Mouse (Mus musculus) spleen, adult 2 months (tissue): Measurements from ENCODE around the gene Noxa1. TPM values are rescaled to one million over a fixed set of nuclear protein-coding genes. Genes with fewer than 3 reads are reported as not detected.

Source experiments
- DNase-seq, 2 experiments: peaks; one replicate each; pipeline versions ENCODE4 v3.0.0 to v3.0.0-alpha.2; 2012 to 2021; ENCODE audit warnings: low spot score in 2 of 2, low read depth in 1 of 2
- H3K27ac ChIP-seq: fragments of 200-500 bp; 2 replicates; pipeline ENCODE4 v1.5.1; 2012; ENCODE audit warnings: low read length, inconsistent platforms; ENCODE audit not compliant: insufficient read depth
- H3K27me3 ChIP-seq: fragments of 200-500 bp; 2 replicates; pipeline ENCODE4 v1.6.1; 2012; ENCODE audit warnings: mild to moderate bottlenecking, moderate library complexity, low read length, inconsistent platforms; ENCODE audit not compliant: control insufficient read depth, insufficient read depth
- H3K36me3 ChIP-seq: fragments of 200-500 bp; 2 replicates; pipeline ENCODE4 v1.6.1; 2012; ENCODE audit warnings: mild to moderate bottlenecking, low read length, inconsistent platforms; ENCODE audit not compliant: control insufficient read depth, insufficient read depth
- H3K4me1 ChIP-seq: fragments of 200-500 bp; 2 replicates; pipeline ENCODE4 v1.6.1; 2011; ENCODE audit warnings: inconsistent platforms; ENCODE audit not compliant: control insufficient read depth, insufficient read depth, insufficient read length
- H3K4me3 ChIP-seq: fragments of 200-500 bp; 2 replicates; pipeline ENCODE4 v1.5.1; 2011; ENCODE audit warnings: mild to moderate bottlenecking, inconsistent platforms; ENCODE audit not compliant: insufficient read depth, insufficient read length; ENCODE audit errors: extremely low read depth
- CTCF ChIP-seq: fragments of 200-500 bp; IDR thresholded peaks from 2 replicates; pipeline ENCODE4 v1.5.1; 2011; ENCODE audit warnings: mild to moderate bottlenecking, inconsistent platforms; ENCODE audit not compliant: insufficient read depth, insufficient read length, insufficient replicate concordance; ENCODE audit errors: extremely low read depth
- POLR2A ChIP-seq: fragments of 200-500 bp; IDR thresholded peaks from 2 replicates; pipeline ENCODE4 v1.6.1; 2011; ENCODE audit warnings: low read depth, low read length, inconsistent platforms
- WGBS: fragments of 180-500 bp; shearing (Covaris S2); methylation state at CpG from one replicate; pipeline ENCODE4 v1.1.7; 2018; 5-methylcytosine and 5-hydroxymethylcytosine counted together
- polyA plus RNA-seq: library from polyadenylated mRNA; depleted of rRNA; stranded (reverse); fragments of >200 nt; gene quantifications from 2 replicates; pipeline ENCODE4 v1.2.3, GENCODE M21; 2012

The Noxa1 gene
- polyA plus RNA-seq, 1 experiment, result 0.21 TPM

- H3K4me3 ChIP-seq, result no peak within 1 kb of the TSS
- TF ChIP-seq POLR2A (no peak), CTCF (no peak)
- H3K4me1 ChIP-seq, result no peaks in the 10 kb centered on the region
- H3K27me3 ChIP-seq, result no peaks in the 10 kb centered on the region
- DNase-seq, result no peak
- H3K36me3 ChIP-seq, result no peaks in the 10 kb centered on the region
- no peak within 1 kb of the TSS for H3K27ac ChIP-seq
- WGBS, result 86% methylated on average over 5 of the region's 5 CpGs
Measured at GRCm38 (mm10) chr2:25080076-25080475, 14.9 kb downstream of the Noxa1 start, which contains the start of gene Entpd8. Gene Entpd8, plus strand, starts transcription at chr2:25080304.

DNA sequence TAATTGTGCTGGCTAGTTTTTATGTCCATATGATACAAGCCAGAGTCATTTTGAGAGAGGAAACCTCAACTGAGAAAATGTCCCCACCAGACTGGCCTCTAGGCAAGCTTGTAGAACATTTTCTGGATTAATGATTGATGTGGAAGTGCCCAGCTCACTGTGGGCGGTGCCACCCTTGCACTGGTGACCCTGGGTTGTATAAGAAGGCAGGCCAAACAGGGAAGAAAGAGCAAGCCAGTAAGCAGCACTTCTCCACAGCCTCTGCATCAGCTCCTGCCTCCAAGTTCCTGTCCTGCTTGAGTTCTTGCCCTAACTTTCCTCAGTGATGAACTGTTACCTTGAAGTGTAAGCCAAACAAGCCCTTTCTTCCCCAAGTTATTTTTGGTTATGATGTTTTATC lies 16.0 kb downstream of the Noxa1 start:
- no peaks in the 10 kb centered on the region for H3K4me1 ChIP-seq
- H3K4me3 ChIP-seq, result no peak overlapping the region
- H3K27ac ChIP-seq, result no peak overlapping the region
- H3K27me3 ChIP-seq, result no peaks in the 10 kb centered on the region
- WGBS, result 88% methylated on average over 1 of the region's 1 CpGs
- no peak for TF ChIP-seq POLR2A
- TF ChIP-seq CTCF, result no peak
- no peaks in the 10 kb centered on the region for H3K36me3 ChIP-seq
- DNase-seq, result no peak

GRCm38 (mm10) chr2:25075506-25075905 lies 19.4 kb downstream of the Noxa1 start:
- Histone ChIP-seq H3K4me3 (no peak overlapping the region), H3K27me3 (no peaks in the 10 kb centered on the region), H3K36me3 (no peaks in the 10 kb centered on the region), H3K4me1 (no peaks in the 10 kb centered on the region), H3K27ac (no peak overlapping the region)
- DNase-seq, result no peak
- 76% methylated on average over 4 of the region's 4 CpGs for WGBS
- TF ChIP-seq POLR2A, result no peak
- TF ChIP-seq CTCF, result no peak

- Histone ChIP-seq H3K27me3 (no peaks in the 10 kb centered on the region), H3K36me3 (no peaks in the 10 kb centered on the region), H3K27ac (no peak overlapping the region), H3K4me3 (no peak overlapping the region), H3K4me1 (no peaks in the 10 kb centered on the region)
- WGBS, result 91% methylated on average over 4 of the region's 4 CpGs
- TF ChIP-seq CTCF, result no peak
- TF ChIP-seq POLR2A, result no peak
- DNase-seq, result no peak
Measured at GRCm38 (mm10) chr2:25072398-25072797, 22.6 kb downstream of the Noxa1 start.

- Histone ChIP-seq H3K27ac (no peak overlapping the region), H3K27me3 (no peaks in the 10 kb centered on the region), H3K36me3 (no peaks in the 10 kb centered on the region), H3K4me1 (no peaks in the 10 kb centered on the region), H3K4me3 (no peak overlapping the region)
- no peak for DNase-seq
- 78% methylated on average over 4 of the region's 4 CpGs for WGBS
- TF ChIP-seq CTCF, result no peak
- TF ChIP-seq POLR2A, result no peak
Measured at GRCm38 (mm10) chr2:25069537-25069936, 25.4 kb downstream of the Noxa1 start.

- Histone ChIP-seq H3K36me3 (peaks cover 1% of the 10 kb centered on the region; the same call in 1 of the 2 replicates), H3K4me1 (no peaks in the 10 kb centered on the region), H3K27ac (no peak overlapping the region), H3K27me3 (no peaks in the 10 kb centered on the region), H3K4me3 (no peak overlapping the region)
- DNase-seq, result no peak
- TF ChIP-seq CTCF, result no peak
- WGBS, result 85% methylated on average over 4 of the region's 4 CpGs
Measured at GRCm38 (mm10) chr2:25066552-25066951, 28.4 kb downstream of the Noxa1 start.

DNA sequence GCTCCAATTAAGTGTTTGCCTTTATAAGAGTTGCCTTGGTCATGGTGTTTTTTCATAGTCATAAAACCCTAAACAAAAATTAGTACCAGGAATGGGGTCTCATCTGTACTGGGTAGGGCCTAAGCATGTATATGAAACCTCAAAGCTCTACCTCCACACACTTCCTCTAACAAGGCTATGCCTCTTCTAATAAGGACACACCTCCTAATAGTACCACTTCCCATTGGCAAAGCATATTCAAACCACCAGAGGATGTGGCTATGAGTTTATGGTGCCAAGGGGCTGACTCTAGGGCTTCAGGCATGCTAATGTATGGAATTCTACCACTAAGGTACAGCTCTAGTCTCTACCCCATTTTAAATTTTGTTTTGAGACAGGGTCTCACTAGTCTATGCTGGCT lies 29.4 kb downstream of the Noxa1 start:
- DNase-seq, result no peak
- TF ChIP-seq POLR2A, result no peak
- TF ChIP-seq CTCF, result no peak
- H3K4me3 ChIP-seq, result no peak overlapping the region

More for the DNA sequence above, 29.4 kb downstream of the Noxa1 start:
- no peaks in the 10 kb centered on the region for H3K4me1 ChIP-seq
- H3K36me3 ChIP-seq, result peaks cover 3% of the 10 kb centered on the region; the same call in 1 of the 2 replicates
- no peaks in the 10 kb centered on the region for H3K27me3 ChIP-seq
- H3K27ac ChIP-seq, result no peak overlapping the region
